Mouse (Mus musculus): ENCODE measurements around the gene Tma7. TPM values are rescaled to one million over a fixed set of nuclear protein-coding genes. Genes with fewer than 3 reads are reported as not detected.

Tma7 gene
- polyA plus RNA-seq, 1 experiment: 687 TPM

DNA sequence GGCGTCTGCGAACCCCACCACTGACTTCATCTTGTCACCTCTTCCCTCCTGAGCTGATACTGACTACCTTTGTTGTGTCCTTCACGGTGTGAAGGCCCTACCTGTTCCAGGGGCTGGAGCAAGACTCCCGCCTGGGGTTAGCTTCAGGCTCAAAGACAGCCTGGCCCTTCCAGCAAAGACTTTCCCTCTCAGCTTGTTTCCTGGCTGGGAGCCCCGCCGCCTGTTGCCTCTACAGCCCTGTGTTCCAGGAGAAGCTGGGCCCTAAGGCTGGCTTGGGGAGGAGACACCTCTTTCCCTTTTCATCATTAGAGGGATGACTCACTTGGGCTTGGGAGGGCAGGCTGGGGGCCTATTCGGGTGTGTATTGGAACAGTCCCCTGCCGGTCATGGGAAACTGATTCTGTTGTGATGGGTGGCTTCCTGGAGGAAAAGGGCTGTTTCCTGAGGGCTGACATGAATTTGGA, 43.5 kb downstream of the Tma7 start:
- Histone ChIP-seq H3K4me1 (peaks cover 40% of the 10 kb centered on the region), H3K36me3 (replicated peaks; ENCODE audit: low read length) (peaks cover 13% of the 10 kb centered on the region), H3K9me3 (no peaks in the 10 kb centered on the region), H3K27me3 (replicated peaks) (peaks cover 3% of the 10 kb centered on the region), H3K4me3 (replicated peaks) (peak overlapping the region; percentile 97)
- no peak for TF ChIP-seq FLI1 (IDR thresholded peaks at IDR 0.05; ENCODE audit: low read length)
- no peak for TF ChIP-seq GATA1 (IDR thresholded peaks at IDR 0.05; ENCODE audit: borderline replicate concordance, low read length)

DNA sequence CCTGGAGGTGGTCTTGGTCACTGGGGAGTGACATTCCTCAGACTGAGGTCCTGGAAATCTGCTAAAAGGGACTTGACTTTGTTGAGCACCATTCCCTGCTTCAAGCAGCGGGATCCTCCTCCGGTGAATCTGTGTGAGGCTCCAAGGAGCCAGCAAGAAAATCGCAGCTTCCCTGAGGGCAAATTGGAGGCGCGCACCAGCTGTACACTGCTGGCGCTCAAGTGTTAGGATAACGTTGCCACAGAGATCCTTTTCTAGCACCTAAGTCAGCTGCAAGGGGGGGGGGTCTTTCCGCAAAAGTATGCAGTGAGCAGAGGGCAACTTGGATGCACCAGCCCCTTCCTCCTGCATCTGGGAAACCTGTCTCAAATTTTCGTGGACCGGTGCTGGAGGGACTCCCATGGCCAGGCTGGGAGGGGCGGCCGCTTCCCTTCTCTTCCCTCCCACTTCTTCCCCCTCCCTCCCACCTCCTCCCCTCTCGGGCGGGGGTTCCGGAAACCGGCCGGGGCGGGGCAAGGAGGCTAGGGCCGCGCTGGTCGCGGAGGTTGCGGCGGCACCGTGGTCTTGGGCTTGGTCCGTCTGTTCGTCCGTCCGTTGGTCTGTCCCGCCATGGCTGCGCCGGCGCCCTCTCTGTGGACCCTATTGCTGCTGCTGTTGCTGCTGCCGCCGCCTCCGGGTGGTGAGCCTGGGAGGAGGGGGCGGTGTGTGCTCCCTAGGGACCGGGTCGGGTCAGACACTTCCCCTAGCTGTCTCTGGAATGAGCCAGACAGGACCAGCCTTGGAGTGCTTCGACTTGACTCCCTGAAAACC, 44.1 kb downstream of the Tma7 start, which contains the start of gene Shisa5:
Gene Shisa5, plus strand, starts transcription at position 480 of the 810 bp plus-strand sequence.
- Histone ChIP-seq H3K36me3 (replicated peaks; ENCODE audit: low read length) (peaks cover 16% of the 10 kb centered on the region), H3K27me3 (replicated peaks) (peaks cover 5% of the 10 kb centered on the region), H3K9me3 (no peaks in the 10 kb centered on the region), H3K4me1 (peaks cover 42% of the 10 kb centered on the region), H3K4me3 (replicated peaks) (peak within 1 kb of the TSS; percentile 97)
- TF ChIP-seq GATA1 (IDR thresholded peaks at IDR 0.05; ENCODE audit: borderline replicate concordance, low read length): no peak
- TF ChIP-seq FLI1 (IDR thresholded peaks at IDR 0.05; ENCODE audit: low read length): no peak

DNA sequence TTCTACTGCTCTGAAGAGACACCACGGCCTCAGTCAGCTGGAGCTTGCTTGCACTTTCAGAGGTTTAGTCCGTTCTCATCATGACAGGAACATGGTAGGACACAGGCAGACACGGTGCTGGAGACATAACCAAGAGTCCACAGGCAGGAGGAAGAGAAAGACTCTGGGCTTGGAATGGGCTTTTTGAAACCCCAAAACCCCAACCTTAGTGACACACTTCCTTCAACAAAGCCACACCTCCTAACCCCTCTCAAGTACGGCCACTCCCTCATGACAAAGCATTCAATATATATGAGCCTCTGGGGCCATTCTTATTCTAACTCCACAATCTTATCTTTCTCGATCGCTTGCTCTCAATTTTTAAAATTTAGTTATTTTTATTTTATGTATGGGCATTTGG, 50.0 kb downstream of the Tma7 start:
- no peak overlapping the region for H3K4me3 ChIP-seq (replicated peaks)
- H3K27me3 ChIP-seq (replicated peaks): peaks cover 16% of the 10 kb centered on the region
- no peak for TF ChIP-seq FLI1 (IDR thresholded peaks at IDR 0.05; ENCODE audit: low read length)
- no peak for TF ChIP-seq GATA1 (IDR thresholded peaks at IDR 0.05; ENCODE audit: borderline replicate concordance, low read length)
- no peaks in the 10 kb centered on the region for H3K9me3 ChIP-seq
- peaks cover 33% of the 10 kb centered on the region for H3K4me1 ChIP-seq
- peaks cover 50% of the 10 kb centered on the region for H3K36me3 ChIP-seq (replicated peaks; ENCODE audit: low read length)

DNA sequence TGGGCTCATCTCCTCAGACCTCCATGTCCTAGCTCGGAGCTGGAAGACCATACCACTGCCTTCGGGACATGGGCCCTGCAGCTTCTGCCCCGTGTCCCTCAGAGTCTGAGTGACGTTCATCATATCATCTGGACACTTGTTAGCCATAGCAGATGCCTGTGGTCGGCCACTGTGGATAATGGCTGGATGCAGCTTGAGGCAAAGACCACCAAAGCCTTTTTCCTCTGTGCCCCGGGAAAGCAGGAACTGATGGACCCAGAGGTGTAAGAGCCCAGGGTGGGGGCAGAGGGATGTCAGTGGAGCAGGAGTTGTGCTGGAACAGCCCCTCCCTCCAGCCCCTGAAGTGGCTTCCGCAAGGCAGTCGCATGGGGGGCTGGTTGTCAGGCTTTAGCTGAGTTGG, 50.7 kb downstream of the Tma7 start:
- H3K27me3 ChIP-seq (replicated peaks): peaks cover 20% of the 10 kb centered on the region
- TF ChIP-seq FLI1 (IDR thresholded peaks at IDR 0.05; ENCODE audit: low read length) (no peak), GATA1 (IDR thresholded peaks at IDR 0.05; ENCODE audit: borderline replicate concordance, low read length) (no peak)
- no peak overlapping the region for H3K4me3 ChIP-seq (replicated peaks)
- H3K9me3 ChIP-seq: no peaks in the 10 kb centered on the region
- H3K36me3 ChIP-seq (replicated peaks; ENCODE audit: low read length): peaks cover 57% of the 10 kb centered on the region
- peaks cover 38% of the 10 kb centered on the region for H3K4me1 ChIP-seq

DNA sequence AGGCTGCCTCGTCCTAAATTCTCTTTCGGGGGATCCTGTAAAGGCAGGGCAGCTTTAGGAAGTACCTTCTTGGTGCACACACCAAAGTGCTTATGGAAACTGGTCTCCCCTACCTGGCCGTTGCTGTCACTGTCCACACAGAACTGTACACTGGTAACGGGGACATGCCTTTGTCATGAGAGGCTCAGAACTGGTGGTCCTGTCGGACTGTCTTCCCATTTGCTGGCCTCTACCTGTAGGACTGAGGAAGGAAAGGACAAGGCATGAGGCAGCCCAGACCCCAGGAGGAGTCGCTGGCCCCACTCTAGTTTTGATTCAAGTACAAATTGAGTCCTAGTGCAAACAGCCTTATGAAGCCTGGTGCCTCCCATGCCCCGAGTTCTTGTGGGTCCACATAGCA, 51.4 kb downstream of the Tma7 start:
- Histone ChIP-seq H3K4me3 (replicated peaks) (no peak overlapping the region), H3K36me3 (replicated peaks; ENCODE audit: low read length) (peaks cover 64% of the 10 kb centered on the region), H3K4me1 (peaks cover 41% of the 10 kb centered on the region), H3K9me3 (no peaks in the 10 kb centered on the region), H3K27me3 (replicated peaks) (peaks cover 23% of the 10 kb centered on the region)
- TF ChIP-seq GATA1 (IDR thresholded peaks at IDR 0.05; ENCODE audit: borderline replicate concordance, low read length): no peak
- no peak for TF ChIP-seq FLI1 (IDR thresholded peaks at IDR 0.05; ENCODE audit: low read length)

DNA sequence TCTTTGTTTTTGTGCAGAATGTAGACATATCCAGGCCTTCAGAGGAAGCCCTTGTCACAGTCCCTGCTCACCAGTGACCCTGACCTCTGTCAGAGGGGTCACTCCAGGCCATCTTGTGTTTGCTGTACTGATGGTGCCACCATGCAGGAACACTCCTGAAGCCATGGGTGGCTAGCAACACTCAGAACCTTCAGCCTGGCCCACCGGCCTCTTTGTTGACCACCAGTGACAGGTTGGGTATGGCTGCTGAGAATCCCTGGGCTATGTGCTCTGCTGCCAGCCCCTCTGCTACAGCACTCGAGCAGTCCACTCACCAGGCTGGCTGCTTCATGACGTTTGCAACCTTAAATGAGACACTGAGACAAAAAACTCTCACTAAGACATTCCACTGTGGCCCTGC, 52.1 kb downstream of the Tma7 start:
- no peak overlapping the region for H3K4me3 ChIP-seq (replicated peaks)

DNA sequence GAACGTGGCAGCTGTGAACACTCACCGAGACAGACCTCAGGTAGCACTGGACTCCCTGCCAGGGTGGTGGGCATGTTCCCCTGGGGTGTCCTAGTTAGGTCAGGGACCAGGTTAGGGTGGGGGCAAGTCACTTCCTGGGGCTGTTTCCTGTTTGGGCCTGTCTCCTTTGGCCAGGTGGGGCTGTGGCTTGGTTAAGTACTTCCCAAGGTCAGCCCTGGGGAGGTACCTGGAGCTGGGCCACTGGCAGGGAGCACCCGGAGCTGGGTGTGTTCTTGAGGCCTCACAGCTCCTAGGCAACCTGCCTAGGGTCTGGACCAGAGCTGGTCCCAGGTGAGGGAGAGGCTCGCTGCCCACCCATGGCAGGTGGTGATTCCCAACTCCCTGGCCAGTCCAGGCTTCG, 53.5 kb downstream of the Tma7 start:
- H3K27me3 ChIP-seq (replicated peaks): peaks cover 28% of the 10 kb centered on the region
- H3K36me3 ChIP-seq (replicated peaks; ENCODE audit: low read length): peaks cover 83% of the 10 kb centered on the region
- peaks cover 45% of the 10 kb centered on the region for H3K4me1 ChIP-seq
- no peaks in the 10 kb centered on the region for H3K9me3 ChIP-seq
- TF ChIP-seq FLI1 (IDR thresholded peaks at IDR 0.05; ENCODE audit: low read length) (no peak), GATA1 (IDR thresholded peaks at IDR 0.05; ENCODE audit: borderline replicate concordance, low read length) (no peak)
- no peak overlapping the region for H3K4me3 ChIP-seq (replicated peaks)

More for the DNA sequence above, 52.1 kb downstream of the Tma7 start:
- Histone ChIP-seq H3K4me1 (peaks cover 41% of the 10 kb centered on the region), H3K9me3 (no peaks in the 10 kb centered on the region), H3K36me3 (replicated peaks; ENCODE audit: low read length) (peaks cover 71% of the 10 kb centered on the region), H3K27me3 (replicated peaks) (peaks cover 23% of the 10 kb centered on the region)
- TF ChIP-seq GATA1 (IDR thresholded peaks at IDR 0.05; ENCODE audit: borderline replicate concordance, low read length): no peak
- no peak for TF ChIP-seq FLI1 (IDR thresholded peaks at IDR 0.05; ENCODE audit: low read length)

DNA sequence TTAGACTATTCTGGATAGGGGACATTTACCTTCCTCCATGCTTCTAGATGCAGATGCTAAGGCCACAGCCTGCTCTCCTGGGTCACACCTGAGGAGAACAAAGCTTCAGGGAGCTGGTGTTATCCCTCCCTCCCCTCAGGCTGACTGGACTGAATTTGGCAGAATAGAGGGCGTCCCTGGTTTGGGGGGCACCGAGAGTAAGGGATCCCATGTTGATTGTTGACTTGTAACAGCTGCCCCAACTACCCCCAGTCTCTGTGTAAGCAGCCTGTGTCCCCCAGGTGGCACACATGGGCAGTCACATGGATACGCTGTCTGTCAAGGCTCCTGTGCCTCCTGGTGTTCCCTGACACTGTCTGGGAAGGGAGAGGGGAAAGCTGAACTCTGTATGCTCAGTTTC, 54.0 kb downstream of the Tma7 start:
- TF ChIP-seq FLI1 (IDR thresholded peaks at IDR 0.05; ENCODE audit: low read length): no peak
- no peak for TF ChIP-seq GATA1 (IDR thresholded peaks at IDR 0.05; ENCODE audit: borderline replicate concordance, low read length)
- Histone ChIP-seq H3K4me1 (peaks cover 49% of the 10 kb centered on the region), H3K36me3 (replicated peaks; ENCODE audit: low read length) (peaks cover 85% of the 10 kb centered on the region), H3K9me3 (no peaks in the 10 kb centered on the region), H3K4me3 (replicated peaks) (no peak overlapping the region), H3K27me3 (replicated peaks) (peaks cover 27% of the 10 kb centered on the region)

DNA sequence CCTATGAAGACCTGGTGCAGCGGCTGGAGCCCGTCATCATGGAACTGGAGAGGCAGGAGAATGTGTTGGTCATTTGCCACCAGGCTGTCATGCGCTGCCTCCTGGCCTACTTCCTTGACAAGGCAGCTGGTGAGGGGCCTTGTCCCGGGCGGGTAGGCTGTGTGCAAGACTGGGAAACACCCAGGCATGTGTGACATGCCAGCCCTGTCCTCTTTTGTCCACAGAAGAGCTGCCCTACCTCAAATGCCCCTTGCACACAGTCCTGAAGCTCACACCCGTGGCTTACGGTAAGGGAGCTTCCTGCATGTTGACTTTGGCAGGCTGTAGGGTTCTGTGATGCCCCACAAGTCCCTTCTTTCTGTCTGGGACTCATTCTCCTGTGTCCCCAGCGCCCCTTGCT, 54.9 kb downstream of the Tma7 start:
- no peak overlapping the region for H3K4me3 ChIP-seq (replicated peaks)
- H3K4me1 ChIP-seq: peaks cover 49% of the 10 kb centered on the region
- peaks cover 92% of the 10 kb centered on the region for H3K36me3 ChIP-seq (replicated peaks; ENCODE audit: low read length)
- TF ChIP-seq GATA1 (IDR thresholded peaks at IDR 0.05; ENCODE audit: borderline replicate concordance, low read length): no peak
- no peak for TF ChIP-seq FLI1 (IDR thresholded peaks at IDR 0.05; ENCODE audit: low read length)
- no peaks in the 10 kb centered on the region for H3K9me3 ChIP-seq
- H3K27me3 ChIP-seq (replicated peaks): peaks cover 26% of the 10 kb centered on the region

Other genes with a start within 250 kb of the Tma7 start
- 8.6 and 23.5 TPM in 2 replicates for gene Slc26a6, start 229.3 kb downstream of the Tma7 start, polyA plus RNA-seq (2012; ENCODE audit: insufficient read depth, low replicate concordance)
- gene Tmem89, start 168.0 kb downstream of the Tma7 start, polyA plus RNA-seq (2012; ENCODE audit: insufficient read depth, low replicate concordance): not detected in 2 replicates
- 221 and 266 TPM in 2 replicates for gene Uqcrc1, start 146.0 kb downstream of the Tma7 start, polyA plus RNA-seq (2012; ENCODE audit: insufficient read depth, low replicate concordance)
- gene Col7a1, start 129.0 kb downstream of the Tma7 start, polyA plus RNA-seq (2012; ENCODE audit: insufficient read depth, low replicate concordance): 0.36 and 2.2 TPM in 2 replicates
- gene Ucn2, start 96.6 kb downstream of the Tma7 start, polyA plus RNA-seq (2012; ENCODE audit: insufficient read depth, low replicate concordance): 0.18 TPM in 1 of 2 replicates, not detected in the other
- 2.4 and 5.8 TPM in 2 replicates for gene Pfkfb4, start 90.8 kb downstream of the Tma7 start, polyA plus RNA-seq (2012; ENCODE audit: insufficient read depth, low replicate concordance)
- gene Shisa5, start 44.0 kb downstream of the Tma7 start, polyA plus RNA-seq (2012; ENCODE audit: insufficient read depth, low replicate concordance): 375 and 575 TPM in 2 replicates
- 25.2 and 49.1 TPM in 2 replicates for gene Trex1, start 22.9 kb downstream of the Tma7 start, polyA plus RNA-seq (2012; ENCODE audit: insufficient read depth, low replicate concordance)
- gene Atrip, start 8.5 kb downstream of the Tma7 start, polyA plus RNA-seq (2012; ENCODE audit: insufficient read depth, low replicate concordance): 2.2 and 2.8 TPM in 2 replicates
- 3.8 TPM in 1 of 2 replicates, not detected in the other for gene Ccdc51, start 94 bp downstream of the Tma7 start, polyA plus RNA-seq (2012; ENCODE audit: insufficient read depth, low replicate concordance)
- gene Plxnb1, start 12.8 kb upstream of the Tma7 start, polyA plus RNA-seq (2012; ENCODE audit: insufficient read depth, low replicate concordance): not detected in 2 replicates
- gene Fbxw21, start 79.5 kb upstream of the Tma7 start, polyA plus RNA-seq (2012; ENCODE audit: insufficient read depth, low replicate concordance): not detected in 2 replicates
- gene Fbxw13, start 113.4 kb upstream of the Tma7 start, polyA plus RNA-seq (2012; ENCODE audit: insufficient read depth, low replicate concordance): not detected in 2 replicates
- not detected in 2 replicates for gene Fbxw20, start 152.2 kb upstream of the Tma7 start, polyA plus RNA-seq (2012; ENCODE audit: insufficient read depth, low replicate concordance)
- not detected in 2 replicates for gene Fbxw14, start 205.1 kb upstream of the Tma7 start, polyA plus RNA-seq (2012; ENCODE audit: insufficient read depth, low replicate concordance)